Mouse (Mus musculus) inflammation-experienced regulatory T-cells, adult 6 months (primary cell): ENCODE data around the gene Olfr352. TPM values are rescaled to one million over a fixed set of nuclear protein-coding genes. Genes with fewer than 3 reads are reported as not detected.

Experiments
- ATAC-seq: one replicate; pipeline ENCODE4 v1.8.0; 2017
- polyA plus RNA-seq, 3 experiments: library from polyadenylated mRNA; unstranded; fragments of 100-300 nt; shearing (Covaris generic); gene quantifications; one replicate each; pipeline ENCODE4 v1.2.1; 2017

Olfr352 gene
- polyA plus RNA-seq: not detected

GRCm38 (mm10) chr2:36868160-36868559 is at the start of gene Olfr352:
Gene Olfr352, plus strand, starts transcription at chr2:36868460.
- no peak for ATAC-seq

GRCm38 (mm10) chr2:36846010-36846409 is 22.2 kb upstream of the Olfr352 start, which contains the start of gene Olfr350:
Gene Olfr350, plus strand, starts transcription at chr2:36846310.
- ATAC-seq: no peak

- ATAC-seq: no peak
Measured at GRCm38 (mm10) chr2:36862560-36862959, 5.7 kb upstream of the Olfr352 start, which contains the start of gene Olfr351. Gene Olfr351, minus strand, starts transcription at chr2:36862660.

GRCm38 (mm10) chr2:36892836-36893235 is 24.6 kb downstream of the Olfr352 start, which contains the start of gene Olfr353:
Gene Olfr353, minus strand, starts transcription at chr2:36892936.
- ATAC-seq: no peak

GRCm38 (mm10) chr2:36897114-36897513 is 28.9 kb downstream of the Olfr352 start:
- no peak for ATAC-seq

- no peak for ATAC-seq
Measured at GRCm38 (mm10) chr2:36905380-36905779, 37.1 kb downstream of the Olfr352 start, which contains the start of gene Olfr354. Gene Olfr354, plus strand, starts transcription at chr2:36905680.

Other genes starting within 250 kb of the Olfr352 start
- not detected for gene Olfr345, start 228.4 kb upstream of the Olfr352 start, polyA plus RNA-seq
- under 1 TPM in 1 of 3 experiments, not detected in 2; 0.16 TPM for gene Olfr346, start 182.7 kb upstream of the Olfr352 start, polyA plus RNA-seq
- not detected for gene Olfr347, start 136.6 kb upstream of the Olfr352 start, polyA plus RNA-seq
- not detected for gene Olfr348, start 84.2 kb upstream of the Olfr352 start, polyA plus RNA-seq
- not detected for gene Olfr50, start 77.9 kb upstream of the Olfr352 start, polyA plus RNA-seq
- not detected for gene Olfr3, start 51.4 kb upstream of the Olfr352 start, polyA plus RNA-seq
- not detected for gene Olfr350, start 22.1 kb upstream of the Olfr352 start, polyA plus RNA-seq
- gene Olfr351, start 5.8 kb upstream of the Olfr352 start, polyA plus RNA-seq: not detected
- gene Olfr353, start 24.5 kb downstream of the Olfr352 start, polyA plus RNA-seq: not detected
- under 1 TPM; 0.04 to 0.24 (median 0.04) TPM for gene Olfr354, start 37.2 kb downstream of the Olfr352 start, polyA plus RNA-seq
- gene Olfr355, start 60.4 kb downstream of the Olfr352 start, polyA plus RNA-seq: not detected
- gene Olfr356, start 68.7 kb downstream of the Olfr352 start, polyA plus RNA-seq: not detected
- not detected for gene Olfr357, start 125.4 kb downstream of the Olfr352 start, polyA plus RNA-seq
- gene Olfr358, start 140.9 kb downstream of the Olfr352 start, polyA plus RNA-seq: not detected
- not detected for gene Olfr360, start 197.3 kb downstream of the Olfr352 start, polyA plus RNA-seq
- not detected for gene Olfr361, start 220.8 kb downstream of the Olfr352 start, polyA plus RNA-seq
- gene Olfr362, start 249.4 kb downstream of the Olfr352 start, polyA plus RNA-seq: not detected